Mouse (Mus musculus) T-helper 2 cell (primary cell): ENCODE measurements around the gene Kansl3.

Experiments used
- in situ Hi-C: fragments of 300-600 bp; cut with MboI, MseI; formaldehyde crosslinking; loops from one replicate; pipeline ENCODE4 v1.15.1; 2025; ENCODE audit warnings: high pct_unique_total_duplicates

Gene Kansl3

GRCm38 (mm10) chr1:36293470-36293869, 75.5 kb downstream of the Kansl3 start:
- in situ Hi-C loops, result no loop called here
